9 mouse cellular contexts compared by ENCODE assay signal in genomic region chr16:23550346-23550980, GRCm38 (mm10). TPM values are rescaled to one million over a fixed set of nuclear protein-coding genes. Genes with fewer than 3 reads are reported as not detected.
DNase-seq lines count a peak whose midpoint lies in the region; ATAC-seq and TF ChIP-seq lines count a peak whose summit lies in the region.
"Had no signal": no experiment of that assay in that cellular context is flagged by ENCODE, and none has a peak within 500 bp of the region (broad histone marks: within the 10 kb centered on the region; RNA-seq: fewer than 3 reads in every experiment).

No protein-coding gene starts in this region.

- H3K4me2 ChIP-seq in hindbrain, embryonic 13.5 days: no peak overlapping the region
- no peak overlapping the region for H3K4me2 ChIP-seq in midbrain, embryonic 13.5 days (replicated peaks)
- H3K4me2 ChIP-seq: liver, embryonic 13.5 days had no signal

- 42% methylated on average over 8 of the region's 8 CpGs for WGBS in bone marrow, adult 2 months
- WGBS in hindbrain, embryonic 13.5 days: 47% methylated on average over 8 of the region's 8 CpGs
- WGBS in midbrain, embryonic 13.5 days: 42% methylated on average over 8 of the region's 8 CpGs

- H3K4me3 ChIP-seq in bone marrow, adult 2 months (replicated peaks; ENCODE audit: control insufficient read depth, low read depth, low read length): no peak overlapping the region
- H3K4me3 ChIP-seq in embryonic fibroblast, embryonic 13.5 days (ENCODE audit: insufficient read depth, low read length): no peak overlapping the region
- H3K4me3 ChIP-seq in hindbrain, embryonic 13.5 days: no peak overlapping the region
- no peak overlapping the region for H3K4me3 ChIP-seq in midbrain, embryonic 13.5 days (replicated peaks)
- H3K4me3 ChIP-seq: liver, embryonic 13.5 days had no signal

- H3K36me3 ChIP-seq in hindbrain, embryonic 13.5 days: no peaks in the 10 kb centered on the region
- H3K36me3 ChIP-seq in midbrain, embryonic 13.5 days: no peaks in the 10 kb centered on the region
- H3K36me3 ChIP-seq: liver, embryonic 13.5 days had no signal

- intact Hi-C loops in heart, postnatal 25 days (cut with DNase I): loop anchor here (1.0 to 5.0 kb wide), 4 partner anchors 82 to 403 kb away; no protein-coding TSS in a partner anchor

- H3K27me3 ChIP-seq in hindbrain, embryonic 13.5 days: 0 out of 2 replicates have a peak, but pooled peaks cover 2% of the 10 kb centered on the region
- H3K27me3 ChIP-seq in midbrain, embryonic 13.5 days: no peaks in the 10 kb centered on the region
- H3K27me3 ChIP-seq: liver, embryonic 13.5 days had no signal

- DNase-seq in heart, adult 8-10 months (ENCODE audit: low spot score): peak; percentile 57
- DNase-seq in heart, postnatal 25 days (ENCODE audit: low spot score): no peak
- DNase-seq in left cerebral cortex, adult 8-10 months (ENCODE audit: low spot score in 2 of 2): peak; percentile 32 to 34
- DNase-seq in skeletal muscle tissue, adult 2 months (ENCODE audit: low read depth, low spot score): peak; percentile 52
- DNase-seq: liver, embryonic 13.5 days had no signal

- no peaks in the 10 kb centered on the region for H3K9me3 ChIP-seq in hindbrain, embryonic 13.5 days
- H3K9me3 ChIP-seq in midbrain, embryonic 13.5 days: no peaks in the 10 kb centered on the region
- H3K9me3 ChIP-seq: liver, embryonic 13.5 days had no signal

- TF ChIP-seq POLR2A in bone marrow, adult 2 months (IDR thresholded peaks at IDR 0.05; ENCODE audit: borderline replicate concordance, control insufficient read depth, low read depth, low read length): no peak
- TF ChIP-seq POLR2A in embryonic fibroblast, embryonic 13.5 days (IDR thresholded peaks at IDR 0.05; ENCODE audit: low read depth, low read length): no peak

- peak; percentile 66 for ATAC-seq in hindbrain, embryonic 13.5 days (ENCODE audit: low FRiP score)
- ATAC-seq in midbrain, embryonic 13.5 days: peak; percentile 76

- no peak overlapping the region for H3K9ac ChIP-seq in hindbrain, embryonic 13.5 days
- no peak overlapping the region for H3K9ac ChIP-seq in midbrain, embryonic 13.5 days (replicated peaks)
- H3K9ac ChIP-seq: liver, embryonic 13.5 days had no signal

- TF ChIP-seq CTCF in bone marrow, adult 2 months (IDR thresholded peaks at IDR 0.05; ENCODE audit: control insufficient read depth, insufficient read depth, low read length): peak; percentile 90
- TF ChIP-seq CTCF in embryonic fibroblast, embryonic 13.5 days (IDR thresholded peaks at IDR 0.05; ENCODE audit: borderline replicate concordance, insufficient read depth, low read length): peak; percentile 86; the same call in 1 of the 2 replicates

- H3K4me1 ChIP-seq in bone marrow, adult 2 months (ENCODE audit: control insufficient read depth, insufficient read depth, low read length): no peaks in the 10 kb centered on the region
- H3K4me1 ChIP-seq in embryonic fibroblast, embryonic 13.5 days (ENCODE audit: control insufficient read depth, insufficient read depth, low read length): no peaks in the 10 kb centered on the region; the same call in 1 of the 2 replicates
- no peaks in the 10 kb centered on the region; the same call in 1 of the 2 replicates for H3K4me1 ChIP-seq in hindbrain, embryonic 13.5 days (replicated peaks)
- 0 out of 2 replicates have a peak, but pooled peaks cover 3% of the 10 kb centered on the region for H3K4me1 ChIP-seq in midbrain, embryonic 13.5 days (replicated peaks)
- H3K4me1 ChIP-seq: liver, embryonic 13.5 days had no signal

- no peak overlapping the region for H3K27ac ChIP-seq in bone marrow, adult 2 months (ENCODE audit: control insufficient read depth, insufficient read depth, low read depth, low read length, poor library complexity)
- H3K27ac ChIP-seq in embryonic fibroblast, embryonic 13.5 days (ENCODE audit: insufficient read depth, low read length): no peak overlapping the region
- no peak overlapping the region for H3K27ac ChIP-seq in hindbrain, embryonic 13.5 days
- no peak overlapping the region for H3K27ac ChIP-seq in midbrain, embryonic 13.5 days
- H3K27ac ChIP-seq: liver, embryonic 13.5 days had no signal

RNA-seq across cellular contexts. Expression of gene Masp1, which starts 29.8 kb away (rescaled TPM):
- total RNA-seq in heart, adult 8-10 months (2022): 10 to 100 TPM; 14.5 to 24.1 (median 18.5) TPM
- 10 to 100 TPM; 17.5 to 22.0 TPM for total RNA-seq in heart, postnatal 25 days (2021)
- polyA plus RNA-seq in bone marrow, adult 2 months (2011; ENCODE audit: insufficient read depth, insufficient read length, low replicate concordance, missing spikeins): 0.87 TPM in 1 of 2 replicates, not detected in the other
- 46.1 and 75.1 TPM in 2 replicates for polyA plus RNA-seq in embryonic fibroblast, embryonic 13.5 days (2011; ENCODE audit: insufficient read length, low read depth, missing spikeins)
- 31.3 and 36.9 TPM in 2 replicates for polyA plus RNA-seq in hindbrain, embryonic 13.5 days (2015; fragmentation: Nextera tagmentation; extraction: Ambion mirVana)
- total RNA-seq in left cerebral cortex, adult 8-10 months (2022): 10 to 100 TPM; 12.6 to 13.8 (median 13.4) TPM
- polyA plus RNA-seq in midbrain, embryonic 13.5 days (2015; fragmentation: Nextera tagmentation; extraction: Ambion mirVana): 37.5 and 44.7 TPM in 2 replicates

RNA-seq across cellular contexts. Expression of gene Rtp4, which starts 30.4 kb away (rescaled TPM):
- 1 to 10 TPM; 2.3 to 4.4 (median 3.6) TPM for total RNA-seq in heart, adult 8-10 months (2022)
- total RNA-seq in heart, postnatal 25 days (2021): 1 to 10 TPM; 4.9 to 6.2 TPM
- 21.3 and 25.6 TPM in 2 replicates for polyA plus RNA-seq in bone marrow, adult 2 months (2011; ENCODE audit: insufficient read depth, insufficient read length, low replicate concordance, missing spikeins)
- 13.3 and 17.4 TPM in 2 replicates for polyA plus RNA-seq in embryonic fibroblast, embryonic 13.5 days (2011; ENCODE audit: insufficient read length, low read depth, missing spikeins)
- polyA plus RNA-seq in hindbrain, embryonic 13.5 days (2015; fragmentation: Nextera tagmentation; extraction: Ambion mirVana): 3.2 and 3.8 TPM in 2 replicates
- 1 to 10 TPM; 1.6 to 4.6 (median 2.8) TPM for total RNA-seq in left cerebral cortex, adult 8-10 months (2022)
- 2.0 and 3.4 TPM in 2 replicates for polyA plus RNA-seq in midbrain, embryonic 13.5 days (2015; fragmentation: Nextera tagmentation; extraction: Ambion mirVana)

Comparison
In these comparisons a context has a peak if more than half of its experiments do, and no peak if none do; other contexts are left out.
1. RNA of gene Masp1, which starts 29.8 kb away (polyA plus RNA-seq): 46.1 to 75.1 TPM in embryonic fibroblast, embryonic 13.5 days, 37.5 to 44.7 TPM in midbrain, embryonic 13.5 days and 31.3 to 36.9 TPM in hindbrain, embryonic 13.5 days; 0.87 TPM in bone marrow, adult 2 months; every median in the first group is over 10 times any median in the second.